Mouse (Mus musculus): ENCODE measurements around the gene Msgn1.

- peak; percentile 96 for TF ChIP-seq CTCF (IDR thresholded peaks at IDR 0.05; ENCODE audit: low read depth)
- no peak for TF ChIP-seq EP300 (IDR thresholded peaks at IDR 0.05; ENCODE audit: low read depth)
Measured at GRCm38 (mm10) chr12:11196142-11196597, 12.6 kb downstream of the Msgn1 start.
